Mouse (Mus musculus) layer of hippocampus, postnatal 25 days (tissue): ENCODE measurements at regions not wholly inside any gene's neighbourhood (a gene's known extent, or its start where the extent isn't known, plus 50 kb on each side); places are given as distances from the start of the nearest gene placed in this dataset.

ENCODE experiments used
- DNase-seq, 2 experiments: peaks; one replicate each; pipeline ENCODE4 v3.0.0; 2022; ENCODE audit warnings: mixed read lengths in 2 of 2, low spot score in 1 of 2; ENCODE audit errors: extremely low spot score in 1 of 2

GRCm38 (mm10) chr11:117036977-117037376 is 78.0 kb upstream of the Sec14l1 start:
- no peak for DNase-seq

GRCm38 (mm10) chr11:117038282-117039106 is 76.5 kb upstream of the Sec14l1 start:
- no peak for DNase-seq

GRCm38 (mm10) chr11:117040829-117041228 is 74.1 kb upstream of the Sec14l1 start:
- no peak for DNase-seq

GRCm38 (mm10) chr11:117042336-117042735 is 72.6 kb upstream of the Sec14l1 start:
- DNase-seq, result no peak

- peak; percentile 70 to 87 for DNase-seq
Measured at GRCm38 (mm10) chr11:117043524-117043923, 71.4 kb upstream of the Sec14l1 start.

GRCm38 (mm10) chr11:117044731-117045130 is 70.2 kb upstream of the Sec14l1 start:
- DNase-seq, result no peak

- no peak for DNase-seq
Measured at GRCm38 (mm10) chr11:117046636-117047035, 68.3 kb upstream of the Sec14l1 start.

- no peak for DNase-seq
Measured at GRCm38 (mm10) chr11:117047172-117047950, 67.6 kb upstream of the Sec14l1 start.

- no peak for DNase-seq
Measured at GRCm38 (mm10) chr11:117048911-117049310, 66.1 kb upstream of the Sec14l1 start.

GRCm38 (mm10) chr11:117050788-117051187 is 64.2 kb upstream of the Sec14l1 start:
- DNase-seq, result no peak

GRCm38 (mm10) chr11:117056958-117057357 is 58.0 kb upstream of the Sec14l1 start:
- peak in 1 of 2 experiments; percentile 76 for DNase-seq

GRCm38 (mm10) chr11:117057451-117057850 is 57.5 kb upstream of the Sec14l1 start:
- peak in 1 of 2 experiments; percentile 63 for DNase-seq

GRCm38 (mm10) chr11:117059120-117059519 is 55.8 kb upstream of the Sec14l1 start:
- no peak for DNase-seq

- DNase-seq, result no peak
Measured at GRCm38 (mm10) chr11:117059981-117060705, 54.8 kb upstream of the Sec14l1 start.

- DNase-seq, result no peak
Measured at GRCm38 (mm10) chr11:117060706-117061337, 54.1 kb upstream of the Sec14l1 start.

GRCm38 (mm10) chr11:117062772-117063499 is 52.0 kb upstream of the Sec14l1 start:
- no peak for DNase-seq
